Mouse (Mus musculus): ENCODE measurements around the gene Sowahc. TPM values are rescaled to one million over a fixed set of nuclear protein-coding genes. Genes with fewer than 3 reads are reported as not detected.
A peak's percentile ranks its signal among the peaks of the same experiment; 100 is the strongest.

Sowahc gene
- polyA plus RNA-seq, 1 experiment from 2014 or later: 10.2 TPM

DNA sequence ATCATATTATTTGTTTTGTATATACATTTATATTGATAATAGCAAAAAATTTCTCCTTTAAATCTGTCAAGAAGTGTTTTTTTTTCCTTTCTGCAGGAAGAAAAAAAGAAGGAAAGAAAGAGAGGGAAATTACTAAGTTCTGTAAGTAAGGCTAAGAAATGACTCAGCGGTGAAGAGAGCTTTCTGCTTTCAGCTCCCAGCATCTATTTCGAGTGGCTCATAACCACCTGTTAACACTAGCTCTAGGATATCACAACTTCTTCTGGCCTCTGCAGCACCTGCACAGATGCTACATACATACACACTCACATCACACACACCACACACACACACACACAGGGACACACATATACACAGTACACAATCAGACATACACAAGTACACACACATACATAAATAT is 34.8 kb downstream of the Sowahc start:
- Histone ChIP-seq H3K4me1 (replicated peaks; ENCODE audit: control insufficient read depth, insufficient read depth) (no peaks in the 10 kb centered on the region), H3K4me2 (replicated peaks; ENCODE audit: low read depth) (no peak overlapping the region), H3K9ac (ENCODE audit: low read length) (no peak overlapping the region), H3K27me3 (ENCODE audit: control insufficient read depth, insufficient read depth, low read length) (no peaks in the 10 kb centered on the region), H3K9me3 (ENCODE audit: control insufficient read depth, low read length) (no peaks in the 10 kb centered on the region), H3K27ac (replicated peaks) (no peak overlapping the region), H3K36me3 (ENCODE audit: control insufficient read depth, insufficient read depth, low read length) (no peaks in the 10 kb centered on the region), H3K4me3 (ENCODE audit: low read depth, low read length) (no peak overlapping the region)
- 82% methylated on average over 2 of the region's 2 CpGs for WGBS
- no peak for ATAC-seq (ENCODE audit: low FRiP score, low TSS enrichment)
- TF ChIP-seq EP300 (optimal IDR thresholded peaks at IDR 0.05) (no peak), CTCF (IDR thresholded peaks at IDR 0.05; ENCODE audit: low read depth) (no peak)
- no peak for DNase-seq (ENCODE audit: low spot score)

DNA sequence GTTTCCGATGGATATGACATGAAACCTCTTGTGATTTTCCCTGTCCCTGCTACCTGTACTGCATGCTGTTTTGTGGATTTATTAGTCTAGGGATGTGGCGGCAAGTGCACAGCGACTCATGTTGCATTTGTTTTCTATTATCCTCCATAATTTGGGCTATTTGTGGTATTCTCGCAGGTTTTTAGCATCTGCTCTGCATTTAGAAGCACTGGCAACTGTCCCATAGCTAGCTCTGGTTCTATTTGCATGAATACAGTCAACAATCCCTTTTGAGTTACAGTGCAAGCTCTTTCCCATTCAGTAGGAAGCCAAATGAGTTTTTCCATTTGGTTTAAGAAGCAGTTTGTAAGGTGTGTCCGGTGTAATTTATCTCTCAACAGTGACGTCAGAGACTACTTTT is 37.8 kb downstream of the Sowahc start:
- H3K9me3 ChIP-seq (ENCODE audit: control insufficient read depth, low read length): no peaks in the 10 kb centered on the region
- no peak for TF ChIP-seq EP300 (optimal IDR thresholded peaks at IDR 0.05)
- TF ChIP-seq CTCF (IDR thresholded peaks at IDR 0.05; ENCODE audit: low read depth): no peak
- H3K27me3 ChIP-seq (ENCODE audit: control insufficient read depth, insufficient read depth, low read length): no peaks in the 10 kb centered on the region
- H3K9ac ChIP-seq (ENCODE audit: low read length): no peak overlapping the region
- 78% methylated on average over 6 of the region's 6 CpGs for WGBS
- no peak overlapping the region for H3K4me2 ChIP-seq (replicated peaks; ENCODE audit: low read depth)
- H3K4me1 ChIP-seq (replicated peaks; ENCODE audit: control insufficient read depth, insufficient read depth): no peaks in the 10 kb centered on the region
- DNase-seq (ENCODE audit: low spot score) (no peak), ATAC-seq (ENCODE audit: low FRiP score, low TSS enrichment) (no peak)
- no peak overlapping the region for H3K4me3 ChIP-seq (ENCODE audit: low read depth, low read length)
- H3K27ac ChIP-seq (replicated peaks): no peak overlapping the region
- H3K36me3 ChIP-seq (ENCODE audit: control insufficient read depth, insufficient read depth, low read length): no peaks in the 10 kb centered on the region

DNA sequence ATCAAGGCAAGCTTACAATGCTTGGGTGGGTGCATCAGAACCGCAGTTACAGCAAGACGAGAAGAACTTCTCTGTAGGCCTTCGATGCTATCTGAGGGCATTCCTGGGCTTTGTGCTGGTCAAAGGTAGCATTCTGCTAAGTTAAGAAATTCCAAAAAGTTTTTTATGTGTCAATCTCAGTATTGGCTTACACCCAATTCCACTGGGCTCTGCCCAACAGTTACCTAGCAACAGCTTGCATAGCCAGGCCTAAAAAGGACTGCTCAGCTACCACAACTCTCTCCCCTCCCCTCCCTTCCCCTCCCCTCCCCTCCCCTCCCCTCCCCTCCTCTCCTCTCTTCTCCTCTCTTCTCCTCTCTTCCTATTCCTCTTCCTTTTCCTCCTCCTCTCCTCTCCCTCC is 39.9 kb downstream of the Sowahc start:
- 65% methylated on average over 3 of the region's 3 CpGs for WGBS
- Histone ChIP-seq H3K27ac (replicated peaks) (no peak overlapping the region), H3K9me3 (ENCODE audit: control insufficient read depth, low read length) (no peaks in the 10 kb centered on the region), H3K4me1 (replicated peaks; ENCODE audit: control insufficient read depth, insufficient read depth) (0 out of 2 replicates have a peak, but pooled peaks cover 5% of the 10 kb centered on the region), H3K27me3 (ENCODE audit: control insufficient read depth, insufficient read depth, low read length) (no peaks in the 10 kb centered on the region), H3K9ac (ENCODE audit: low read length) (no peak overlapping the region), H3K4me2 (replicated peaks; ENCODE audit: low read depth) (no peak overlapping the region), H3K36me3 (ENCODE audit: control insufficient read depth, insufficient read depth, low read length) (no peaks in the 10 kb centered on the region), H3K4me3 (ENCODE audit: low read depth, low read length) (no peak overlapping the region)
- ATAC-seq (ENCODE audit: low FRiP score, low TSS enrichment) (no peak; the same call in 1 of the 2 replicates), DNase-seq (ENCODE audit: low spot score) (no peak)
- TF ChIP-seq EP300 (optimal IDR thresholded peaks at IDR 0.05) (no peak), CTCF (IDR thresholded peaks at IDR 0.05; ENCODE audit: low read depth) (no peak)

DNA sequence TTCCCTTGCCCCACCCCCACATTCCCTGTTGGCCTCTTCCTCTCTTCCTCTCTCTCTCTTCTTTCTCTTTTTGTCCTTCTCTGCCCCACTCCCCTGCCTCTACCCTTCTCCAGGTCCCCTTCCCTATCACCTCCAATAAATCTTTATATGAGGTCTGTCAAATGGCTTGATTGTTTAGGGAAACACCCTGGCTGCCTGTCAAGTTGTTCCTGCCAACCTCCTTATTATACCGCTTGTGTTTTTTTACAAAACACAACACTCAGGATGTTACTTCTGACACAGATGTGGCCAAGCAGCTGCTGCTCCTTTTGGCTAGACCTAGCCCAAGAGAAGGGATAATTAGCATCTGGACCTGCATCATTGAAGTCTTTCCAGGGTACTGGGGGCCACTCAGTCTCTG is 40.3 kb downstream of the Sowahc start:
- H3K4me1 ChIP-seq (replicated peaks; ENCODE audit: control insufficient read depth, insufficient read depth): 0 out of 2 replicates have a peak, but pooled peaks cover 5% of the 10 kb centered on the region
- TF ChIP-seq CTCF (IDR thresholded peaks at IDR 0.05; ENCODE audit: low read depth) (no peak), EP300 (optimal IDR thresholded peaks at IDR 0.05) (no peak)
- WGBS: 44% methylated on average over 1 of the region's 1 CpGs
- no peak overlapping the region for H3K9ac ChIP-seq (ENCODE audit: low read length)
- ATAC-seq (ENCODE audit: low FRiP score, low TSS enrichment) (no peak), DNase-seq (ENCODE audit: low spot score) (no peak)
- H3K36me3 ChIP-seq (ENCODE audit: control insufficient read depth, insufficient read depth, low read length): no peaks in the 10 kb centered on the region
- no peaks in the 10 kb centered on the region for H3K9me3 ChIP-seq (ENCODE audit: control insufficient read depth, low read length)
- no peak overlapping the region for H3K4me3 ChIP-seq (ENCODE audit: low read depth, low read length)
- H3K27me3 ChIP-seq (ENCODE audit: control insufficient read depth, insufficient read depth, low read length): no peaks in the 10 kb centered on the region
- H3K27ac ChIP-seq (replicated peaks): no peak overlapping the region
- no peak overlapping the region for H3K4me2 ChIP-seq (replicated peaks; ENCODE audit: low read depth)

DNA sequence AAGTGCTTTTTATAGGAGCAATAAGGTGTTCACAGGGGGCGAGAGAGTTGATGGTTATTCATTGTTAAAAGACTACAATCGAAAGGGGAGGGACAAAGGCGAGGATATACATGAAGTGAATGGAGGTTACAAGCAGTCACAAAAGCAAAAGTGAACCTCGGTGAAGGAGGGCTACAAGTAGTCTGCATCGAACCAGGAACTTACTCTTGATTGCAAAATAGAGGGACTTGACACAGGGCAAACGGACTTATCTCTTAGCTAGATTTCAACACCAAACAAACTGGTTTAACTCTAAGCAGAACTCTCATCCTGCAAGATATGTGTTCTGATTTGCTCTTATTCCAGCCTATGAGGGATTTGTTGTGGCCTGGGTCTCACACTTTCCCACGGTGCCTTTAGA is 41.2 kb downstream of the Sowahc start:
- Histone ChIP-seq H3K27me3 (ENCODE audit: control insufficient read depth, insufficient read depth, low read length) (no peaks in the 10 kb centered on the region), H3K4me3 (ENCODE audit: low read depth, low read length) (no peak overlapping the region), H3K36me3 (ENCODE audit: control insufficient read depth, insufficient read depth, low read length) (no peaks in the 10 kb centered on the region), H3K9me3 (ENCODE audit: control insufficient read depth, low read length) (no peaks in the 10 kb centered on the region), H3K4me2 (replicated peaks; ENCODE audit: low read depth) (no peak overlapping the region), H3K9ac (ENCODE audit: low read length) (no peak overlapping the region), H3K27ac (replicated peaks) (no peak overlapping the region), H3K4me1 (replicated peaks; ENCODE audit: control insufficient read depth, insufficient read depth) (0 out of 2 replicates have a peak, but pooled peaks cover 5% of the 10 kb centered on the region)
- DNase-seq (ENCODE audit: low spot score) (no peak), ATAC-seq (ENCODE audit: low FRiP score, low TSS enrichment) (no peak)
- WGBS: 67% methylated on average over 7 of the region's 7 CpGs
- TF ChIP-seq CTCF (IDR thresholded peaks at IDR 0.05; ENCODE audit: low read depth) (no peak), EP300 (optimal IDR thresholded peaks at IDR 0.05) (no peak)

DNA sequence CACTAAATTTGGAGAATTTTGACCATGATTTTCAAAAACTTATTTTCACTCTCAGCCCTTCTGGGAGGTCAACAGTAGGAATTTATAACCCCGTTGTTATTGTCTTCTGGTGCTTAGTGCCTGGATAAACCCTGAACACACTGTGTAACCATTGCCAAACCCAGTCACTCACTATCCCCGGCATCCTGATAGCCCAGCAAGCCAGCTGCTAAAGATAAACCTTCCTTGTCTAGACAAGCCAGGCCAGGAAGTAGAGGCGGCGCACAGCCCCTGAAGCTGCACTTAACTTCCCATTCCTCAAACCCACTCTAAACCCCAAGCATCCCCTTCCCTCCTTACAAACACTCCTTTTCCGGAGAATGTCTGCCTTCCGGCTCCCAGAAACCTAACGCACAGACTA is 43.3 kb downstream of the Sowahc start:
- H3K4me3 ChIP-seq (ENCODE audit: low read depth, low read length): no peak overlapping the region
- H3K36me3 ChIP-seq (ENCODE audit: control insufficient read depth, insufficient read depth, low read length): no peaks in the 10 kb centered on the region
- 0 out of 2 replicates have a peak, but pooled peaks cover 5% of the 10 kb centered on the region for H3K4me1 ChIP-seq (replicated peaks; ENCODE audit: control insufficient read depth, insufficient read depth)
- H3K9me3 ChIP-seq (ENCODE audit: control insufficient read depth, low read length): no peaks in the 10 kb centered on the region
- peak overlapping the region; percentile 61; the same call in 1 of the 2 replicates for H3K27ac ChIP-seq (replicated peaks)
- ATAC-seq (ENCODE audit: low FRiP score, low TSS enrichment) (no peak), DNase-seq (ENCODE audit: low spot score) (no peak)
- no peak for TF ChIP-seq EP300 (optimal IDR thresholded peaks at IDR 0.05)
- TF ChIP-seq CTCF (IDR thresholded peaks at IDR 0.05; ENCODE audit: low read depth): no peak
- H3K4me2 ChIP-seq (replicated peaks; ENCODE audit: low read depth): no peak overlapping the region
- H3K9ac ChIP-seq (ENCODE audit: low read length): no peak overlapping the region
- 28% methylated on average over 7 of the region's 7 CpGs for WGBS
- H3K27me3 ChIP-seq (ENCODE audit: control insufficient read depth, insufficient read depth, low read length): no peaks in the 10 kb centered on the region
